Mouse (Mus musculus) fibroblast of lung, adult 2 months (primary cell): Measurements from ENCODE around the gene Cdhr1.
"Not testable (repeated sequence)": the region's sequence is repeated elsewhere in the genome, so short reads cannot be mapped to it uniquely, and the experiment has no call there.

Experiments
- DNase-seq: peaks from one replicate; pipeline ENCODE4 v3.0.0-alpha.2; 2011; ENCODE audit warnings: low read depth

The Cdhr1 gene

GRCm38 (mm10) chr14:37097956-37098530 lies at the start of gene Cdhr1:
Gene Cdhr1 (minus strand): TSS chr14:37098347.
- no peak for DNase-seq

GRCm38 (mm10) chr14:37139051-37139710 lies 41.0 kb upstream of the Cdhr1 start:
- no peak for DNase-seq

GRCm38 (mm10) chr14:37137596-37137995 lies 39.4 kb upstream of the Cdhr1 start:
- DNase-seq = not testable (repeated sequence)

GRCm38 (mm10) chr14:37136110-37136509 lies 38.0 kb upstream of the Cdhr1 start:
- DNase-seq = no peak

GRCm38 (mm10) chr14:37135671-37136070 lies 37.5 kb upstream of the Cdhr1 start:
- no peak for DNase-seq

GRCm38 (mm10) chr14:37135127-37135593 lies 37.0 kb upstream of the Cdhr1 start, which contains the start of gene Ghitm:
Gene Ghitm (minus strand): TSS chr14:37135272.
- peak; percentile 97 for DNase-seq

GRCm38 (mm10) chr14:37134304-37135126 lies 36.4 kb upstream of the Cdhr1 start:
- DNase-seq = no peak

- DNase-seq = no peak
Measured at GRCm38 (mm10) chr14:37127652-37128051, 29.5 kb upstream of the Cdhr1 start.

- no peak for DNase-seq
Measured at GRCm38 (mm10) chr14:37119233-37119632, 21.1 kb upstream of the Cdhr1 start.

- no peak for DNase-seq
Measured at GRCm38 (mm10) chr14:37113922-37114321, 15.8 kb upstream of the Cdhr1 start, which contains the start of gene 2610528A11Rik. Gene 2610528A11Rik (minus strand): TSS chr14:37114022.

GRCm38 (mm10) chr14:37112931-37113330 lies 14.8 kb upstream of the Cdhr1 start:
- no peak for DNase-seq

GRCm38 (mm10) chr14:37111371-37111770 lies 13.2 kb upstream of the Cdhr1 start:
- no peak for DNase-seq

- no peak for DNase-seq
Measured at GRCm38 (mm10) chr14:37110456-37110855, 12.3 kb upstream of the Cdhr1 start.

GRCm38 (mm10) chr14:37109975-37110374 lies 11.8 kb upstream of the Cdhr1 start:
- no peak for DNase-seq

- DNase-seq = no peak
Measured at GRCm38 (mm10) chr14:37109460-37109859, 11.3 kb upstream of the Cdhr1 start.

GRCm38 (mm10) chr14:37105846-37106245 lies 7.7 kb upstream of the Cdhr1 start:
- DNase-seq = no peak

GRCm38 (mm10) chr14:37104747-37105146 lies 6.6 kb upstream of the Cdhr1 start:
- no peak for DNase-seq

GRCm38 (mm10) chr14:37102484-37102883 lies 4.3 kb upstream of the Cdhr1 start:
- no peak for DNase-seq

- DNase-seq = no peak
Measured at GRCm38 (mm10) chr14:37101531-37101930, 3.4 kb upstream of the Cdhr1 start.

- DNase-seq = no peak
Measured at GRCm38 (mm10) chr14:37095556-37095955, 2.6 kb downstream of the Cdhr1 start.

- DNase-seq = no peak
Measured at GRCm38 (mm10) chr14:37094436-37094835, 3.7 kb downstream of the Cdhr1 start.

- DNase-seq = no peak
Measured at GRCm38 (mm10) chr14:37083755-37084154, 14.4 kb downstream of the Cdhr1 start.

GRCm38 (mm10) chr14:37080724-37081123 lies 17.4 kb downstream of the Cdhr1 start:
- DNase-seq = no peak
